Comparison of ENCODE assay signal across 8 mouse cellular contexts in the genomic region with DNA sequence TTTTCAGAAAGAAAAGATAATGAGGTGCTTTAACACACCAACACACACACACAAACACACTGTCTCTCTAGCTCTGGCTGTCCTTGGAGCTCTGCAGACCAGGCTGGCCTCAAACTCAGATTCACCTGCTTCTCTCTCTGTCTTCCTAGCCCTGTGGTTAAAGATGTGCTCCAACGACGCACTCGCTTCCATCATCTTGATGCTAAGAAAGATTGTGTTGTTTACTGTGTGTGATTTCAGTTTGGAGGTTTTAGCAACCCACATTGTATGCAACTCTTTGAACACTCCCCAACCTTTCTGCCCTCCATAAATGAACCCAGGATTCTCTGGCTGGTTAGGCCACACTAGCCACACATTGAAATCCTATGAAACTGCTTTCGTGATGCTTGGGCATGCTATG. TPM values are rescaled to one million over a fixed set of nuclear protein-coding genes. Genes with fewer than 3 reads are reported as not detected.
DNase-seq lines count a peak whose midpoint lies in the region; ATAC-seq and TF ChIP-seq lines count a peak whose summit lies in the region.

No protein-coding gene starts in this region.

- DNase-seq in heart, adult 18-20 months: no peak
- DNase-seq in hindbrain, postnatal 0 days (ENCODE audit: low spot score): no peak
- no peak for DNase-seq in midbrain, postnatal 0 days (ENCODE audit: low spot score)
- no peak for DNase-seq in layer of hippocampus, postnatal 10 days (ENCODE audit: low spot score in 2 of 2)
- DNase-seq in left cerebral cortex, adult 11 months (ENCODE audit: low spot score): no peak

- 77% methylated on average over 4 of the region's 4 CpGs for WGBS in heart, embryonic 16.5 days
- 85% methylated on average over 4 of the region's 4 CpGs for WGBS in hindbrain, postnatal 0 days
- 86% methylated on average over 4 of the region's 4 CpGs for WGBS in midbrain, postnatal 0 days

- peak overlapping the region; percentile 90 for H3K4me2 ChIP-seq in heart, embryonic 16.5 days (ENCODE audit: low read depth, low read length)
- H3K4me2 ChIP-seq in hindbrain, postnatal 0 days (ENCODE audit: low read depth, low read length): peak overlapping the region; percentile 83
- H3K4me2 ChIP-seq in midbrain, postnatal 0 days (ENCODE audit: low read depth, low read length, poor library complexity, severe bottlenecking): no peak overlapping the region

- no peaks in the 10 kb centered on the region for H3K27me3 ChIP-seq in heart, embryonic 16.5 days (ENCODE audit: control insufficient read depth, insufficient read depth, low read length)
- no peaks in the 10 kb centered on the region for H3K27me3 ChIP-seq in hindbrain, postnatal 0 days (ENCODE audit: insufficient read depth, low read length)
- H3K27me3 ChIP-seq in midbrain, postnatal 0 days (ENCODE audit: insufficient read depth, low read length): no peaks in the 10 kb centered on the region

- H3K4me3 ChIP-seq in heart, embryonic 16.5 days (ENCODE audit: low read length): peak overlapping the region; percentile 24; the same call in 1 of the 2 replicates
- peak overlapping the region; percentile 99 for H3K4me3 ChIP-seq in bone marrow macrophage, adult 2 months (ENCODE audit: insufficient read depth, low read length)
- H3K4me3 ChIP-seq in hindbrain, postnatal 0 days (ENCODE audit: low read length): 0 out of 2 replicates have a peak overlapping the region, but pooled peaks have one; percentile 59
- H3K4me3 ChIP-seq in midbrain, postnatal 0 days (ENCODE audit: low read depth, low read length): 0 out of 2 replicates have a peak overlapping the region, but pooled peaks have one; percentile 14

- peaks cover 27% of the 10 kb centered on the region for H3K4me1 ChIP-seq in heart, embryonic 16.5 days (ENCODE audit: control insufficient read depth, insufficient read depth, low read length)
- H3K4me1 ChIP-seq in bone marrow macrophage, adult 2 months (ENCODE audit: control insufficient read depth, insufficient read depth, low read length): peaks cover 21% of the 10 kb centered on the region
- peaks cover 9% of the 10 kb centered on the region; the same call in 1 of the 2 replicates for H3K4me1 ChIP-seq in hindbrain, postnatal 0 days (ENCODE audit: insufficient read depth, low read length)
- peaks cover 5% of the 10 kb centered on the region; the same call in 1 of the 2 replicates for H3K4me1 ChIP-seq in midbrain, postnatal 0 days (ENCODE audit: insufficient read depth, low read length)

- no peaks in the 10 kb centered on the region for H3K9me3 ChIP-seq in heart, embryonic 16.5 days (replicated peaks; ENCODE audit: control insufficient read depth, low read length)
- no peaks in the 10 kb centered on the region for H3K9me3 ChIP-seq in hindbrain, postnatal 0 days (ENCODE audit: low read length)
- H3K9me3 ChIP-seq in midbrain, postnatal 0 days (ENCODE audit: low read length): no peaks in the 10 kb centered on the region

- no peak for TF ChIP-seq POLR2A in bone marrow macrophage, adult 2 months (IDR thresholded peaks at IDR 0.05; ENCODE audit: borderline replicate concordance, low read depth, low read length)

- peak overlapping the region; percentile 47; the same call in 1 of the 2 replicates for H3K27ac ChIP-seq in heart, embryonic 16.5 days (ENCODE audit: low read length)
- no peak overlapping the region for H3K27ac ChIP-seq in bone marrow macrophage, adult 2 months (ENCODE audit: insufficient read depth, low read depth, low read length)
- no peak overlapping the region for H3K27ac ChIP-seq in hindbrain, postnatal 0 days
- no peak overlapping the region for H3K27ac ChIP-seq in midbrain, postnatal 0 days (ENCODE audit: low read depth, low read length)

- ATAC-seq in heart, embryonic 16.5 days (replicated peaks; ENCODE audit: extremely low read depth, insufficient read depth, low FRiP score): no peak
- no peak for ATAC-seq in hindbrain, postnatal 0 days
- no peak for ATAC-seq in midbrain, postnatal 0 days (ENCODE audit: low FRiP score)
- no peak for ATAC-seq in inflammation-experienced regulatory T-cells, adult 6 months

- peaks cover 2% of the 10 kb centered on the region; the same call in 1 of the 2 replicates for H3K36me3 ChIP-seq in heart, embryonic 16.5 days (ENCODE audit: control insufficient read depth, insufficient read depth)
- no peaks in the 10 kb centered on the region for H3K36me3 ChIP-seq in hindbrain, postnatal 0 days (ENCODE audit: insufficient read depth, low read length)
- no peaks in the 10 kb centered on the region for H3K36me3 ChIP-seq in midbrain, postnatal 0 days (ENCODE audit: insufficient read depth, low read length)

- no peak for TF ChIP-seq CTCF in bone marrow macrophage, adult 2 months (IDR thresholded peaks at IDR 0.05; ENCODE audit: low read depth, low read length)
- no peak for TF ChIP-seq CTCF in hindbrain, postnatal 0 days (IDR thresholded peaks at IDR 0.05; ENCODE audit: low read depth)
- no peak for TF ChIP-seq CTCF in midbrain, postnatal 0 days (IDR thresholded peaks at IDR 0.05)

- peak overlapping the region; percentile 96 for H3K9ac ChIP-seq in heart, embryonic 16.5 days (ENCODE audit: low read length)
- no peak overlapping the region for H3K9ac ChIP-seq in hindbrain, postnatal 0 days (replicated peaks; ENCODE audit: low read length)
- no peak overlapping the region for H3K9ac ChIP-seq in midbrain, postnatal 0 days (replicated peaks; ENCODE audit: low read length, poor library complexity, severe bottlenecking)

RNA-seq across cellular contexts. Expression of a gene that starts 1.3 kb away (rescaled TPM):
- 0.71 TPM in 1 of 2 replicates, not detected in the other for polyA plus RNA-seq in heart, embryonic 16.5 days (2015; fragmentation: Nextera tagmentation; extraction: Ambion mirVana)
- not detected for total RNA-seq in heart, adult 18-20 months (2021)
- not detected in 2 replicates for polyA plus RNA-seq in bone marrow macrophage, adult 2 months (2012; ENCODE audit: insufficient read depth, insufficient read length, missing spikeins)
- total RNA-seq in hindbrain, postnatal 0 days (2014; rRNA removed): 2.1 TPM in 1 of 2 replicates, not detected in the other
- 1.3 and 1.4 TPM in 2 replicates for polyA plus RNA-seq in hindbrain, postnatal 0 days (2015; fragmentation: Nextera tagmentation; extraction: Ambion mirVana)
- total RNA-seq in midbrain, postnatal 0 days (2014; rRNA removed): not detected in 2 replicates
- 3.2 and 7.6 TPM in 2 replicates for polyA plus RNA-seq in midbrain, postnatal 0 days (2015; fragmentation: Nextera tagmentation; extraction: Ambion mirVana)
- not detected for total RNA-seq in layer of hippocampus, postnatal 10 days (2021)
- polyA plus RNA-seq in inflammation-experienced regulatory T-cells, adult 6 months (2017; shearing (Covaris generic)): 1 to 10 TPM in 2 of 3 experiments, under 1 TPM in 1; 0.74 to 2.5 (median 1.5) TPM

RNA-seq across cellular contexts. Expression of a gene that starts 2.1 kb away (rescaled TPM):
- 72.1 and 80.0 TPM in 2 replicates for polyA plus RNA-seq in heart, embryonic 16.5 days (2015; fragmentation: Nextera tagmentation; extraction: Ambion mirVana)
- total RNA-seq in heart, adult 18-20 months (2021): 10 to 100 TPM; 39.9 to 40.9 TPM
- polyA plus RNA-seq in bone marrow macrophage, adult 2 months (2012; ENCODE audit: insufficient read depth, insufficient read length, missing spikeins): 60.3 and 61.3 TPM in 2 replicates
- total RNA-seq in hindbrain, postnatal 0 days (2014; rRNA removed): 27.4 and 35.9 TPM in 2 replicates
- polyA plus RNA-seq in hindbrain, postnatal 0 days (2015; fragmentation: Nextera tagmentation; extraction: Ambion mirVana): 87.4 and 88.1 TPM in 2 replicates
- 40.2 and 44.2 TPM in 2 replicates for total RNA-seq in midbrain, postnatal 0 days (2014; rRNA removed)
- 73.0 and 81.9 TPM in 2 replicates for polyA plus RNA-seq in midbrain, postnatal 0 days (2015; fragmentation: Nextera tagmentation; extraction: Ambion mirVana)
- total RNA-seq in layer of hippocampus, postnatal 10 days (2021): 10 to 100 TPM; 63.6 to 67.7 TPM
- polyA plus RNA-seq in inflammation-experienced regulatory T-cells, adult 6 months (2017; shearing (Covaris generic)): 10 to 100 TPM; 52.4 to 66.1 (median 56.0) TPM

RNA-seq across cellular contexts. Expression of a gene that starts 33.5 kb away (rescaled TPM):
- 34.0 and 36.2 TPM in 2 replicates for polyA plus RNA-seq in heart, embryonic 16.5 days (2015; fragmentation: Nextera tagmentation; extraction: Ambion mirVana)
- total RNA-seq in heart, adult 18-20 months (2021): 10 to 100 TPM; 40.1 to 42.6 TPM
- 15.5 and 17.9 TPM in 2 replicates for polyA plus RNA-seq in bone marrow macrophage, adult 2 months (2012; ENCODE audit: insufficient read depth, insufficient read length, missing spikeins)
- total RNA-seq in hindbrain, postnatal 0 days (2014; rRNA removed): 14.4 and 15.1 TPM in 2 replicates
- polyA plus RNA-seq in hindbrain, postnatal 0 days (2015; fragmentation: Nextera tagmentation; extraction: Ambion mirVana): 23.5 and 28.7 TPM in 2 replicates
- total RNA-seq in midbrain, postnatal 0 days (2014; rRNA removed): 12.6 and 16.1 TPM in 2 replicates
- polyA plus RNA-seq in midbrain, postnatal 0 days (2015; fragmentation: Nextera tagmentation; extraction: Ambion mirVana): 32.6 and 32.7 TPM in 2 replicates
- total RNA-seq in layer of hippocampus, postnatal 10 days (2021): 10 to 100 TPM; 73.6 to 81.2 TPM
- 1 to 10 TPM; 6.1 to 9.3 (median 8.7) TPM for polyA plus RNA-seq in inflammation-experienced regulatory T-cells, adult 6 months (2017; shearing (Covaris generic))

RNA-seq across cellular contexts. Expression of a gene that starts 47.6 kb away (rescaled TPM):
- polyA plus RNA-seq in heart, embryonic 16.5 days (2015; fragmentation: Nextera tagmentation; extraction: Ambion mirVana): 1.4 and 3.0 TPM in 2 replicates
- total RNA-seq in heart, adult 18-20 months (2021): 1 to 10 TPM in 1 of 2 experiments, under 1 TPM in 1; 0.12 to 1.1 TPM
- polyA plus RNA-seq in bone marrow macrophage, adult 2 months (2012; ENCODE audit: insufficient read depth, insufficient read length, missing spikeins): 0.32 TPM in 1 of 2 replicates, not detected in the other
- 1.8 and 6.0 TPM in 2 replicates for total RNA-seq in hindbrain, postnatal 0 days (2014; rRNA removed)
- 29.1 and 30.5 TPM in 2 replicates for polyA plus RNA-seq in hindbrain, postnatal 0 days (2015; fragmentation: Nextera tagmentation; extraction: Ambion mirVana)
- 5.4 and 5.6 TPM in 2 replicates for total RNA-seq in midbrain, postnatal 0 days (2014; rRNA removed)
- polyA plus RNA-seq in midbrain, postnatal 0 days (2015; fragmentation: Nextera tagmentation; extraction: Ambion mirVana): 35.1 and 36.0 TPM in 2 replicates
- total RNA-seq in layer of hippocampus, postnatal 10 days (2021): 10 to 100 TPM; 48.6 to 52.4 TPM
- 1 to 10 TPM; 4.6 to 6.8 (median 6.6) TPM for polyA plus RNA-seq in inflammation-experienced regulatory T-cells, adult 6 months (2017; shearing (Covaris generic))

Comparison
In these comparisons a context has a peak if more than half of its experiments do, and no peak if none do; other contexts are left out.
1. H3K4me3 ChIP-seq: peak in every context shown above with its lines; median percentile 99 in bone marrow macrophage, adult 2 months; 59 in hindbrain, postnatal 0 days; 24 in heart, embryonic 16.5 days; 14 in midbrain, postnatal 0 days.